Mouse (Mus musculus) myocyte (in vitro differentiated cells): ENCODE measurements at regions not wholly inside any gene's neighbourhood (a gene's known extent, or its start where the extent isn't known, plus 50 kb on each side); places are given as distances from the start of the nearest gene placed in this dataset.

Source experiments
- CEBPB ChIP-seq: IDR thresholded peaks from 2 replicates; pipeline ENCODE4 v1.6.1; 2011; ENCODE audit warnings: mild to moderate bottlenecking, moderate library complexity; ENCODE audit not compliant: poor library complexity, insufficient read depth, severe bottlenecking
- E2F4 ChIP-seq: IDR thresholded peaks from one replicate; pipeline ENCODE4 v1.6.1; 2011; ENCODE audit warnings: mild to moderate bottlenecking, control low read depth, moderate library complexity; ENCODE audit not compliant: insufficient read depth
- MAX ChIP-seq: IDR thresholded peaks from one replicate; pipeline ENCODE4 v1.6.1; 2011; ENCODE audit warnings: low read depth, mild to moderate bottlenecking, control low read depth
- MYOD1 ChIP-seq, 3 experiments: IDR thresholded peaks; one replicate each; pipeline ENCODE4 v1.6.1; 2011; ENCODE audit warnings: control low read depth in 2 of 3, low read depth in 2 of 3, mild to moderate bottlenecking in 2 of 3, moderate library complexity in 1 of 3; ENCODE audit not compliant: insufficient read length in 2 of 3, control insufficient read depth in 1 of 3
- MYOG ChIP-seq, 3 experiments: IDR thresholded peaks; one replicate each; pipeline ENCODE4 v1.6.1; 2011; ENCODE audit warnings: control low read depth in 2 of 3, low read depth in 2 of 3, mild to moderate bottlenecking in 2 of 3; ENCODE audit not compliant: insufficient read length in 2 of 3, control insufficient read depth in 1 of 3, insufficient read depth in 1 of 3
- POLR2A ChIP-seq: IDR thresholded peaks from one replicate; pipeline ENCODE4 v1.6.1; 2011; ENCODE audit warnings: low read depth, mild to moderate bottlenecking, control low read depth, moderate library complexity; ENCODE audit not compliant: insufficient read length
- POLR2AphosphoS2 ChIP-seq: IDR thresholded peaks from one replicate; pipeline ENCODE4 v1.6.1; 2011; ENCODE audit warnings: low read depth, control low read depth; ENCODE audit not compliant: insufficient read length
- SRF ChIP-seq: IDR thresholded peaks from one replicate; pipeline ENCODE4 v1.6.1; 2011; ENCODE audit warnings: low read depth; ENCODE audit not compliant: control insufficient read depth, insufficient read length
- TCF12 ChIP-seq: IDR thresholded peaks from one replicate; pipeline ENCODE4 v1.6.1; 2011; ENCODE audit warnings: mild to moderate bottlenecking, control low read depth; ENCODE audit not compliant: poor library complexity, insufficient read depth, severe bottlenecking
- TCF3 ChIP-seq: IDR thresholded peaks from one replicate; pipeline ENCODE4 v1.6.1; 2011; ENCODE audit warnings: low read depth, control low read depth; ENCODE audit not compliant: insufficient read length
- USF1 ChIP-seq: IDR thresholded peaks from one replicate; pipeline ENCODE4 v1.6.1; 2011; ENCODE audit warnings: low read depth, mild to moderate bottlenecking, control low read depth, moderate library complexity

- TF ChIP-seq MAX (no peak), E2F4 (no peak), USF1 (no peak), POLR2A (no peak), TCF12 (no peak), POLR2AphosphoS2 (no peak), CEBPB (no peak), MYOG (IDR thresholded peaks at IDR 0.05; ENCODE audit: control insufficient read depth in 1 of 3, insufficient read depth in 1 of 3, insufficient read length in 2 of 3, low read depth in 2 of 3) (no peak), MYOD1 (IDR thresholded peaks at IDR 0.05; ENCODE audit: control insufficient read depth in 1 of 3, insufficient read length in 2 of 3, low read depth in 2 of 3) (no peak), TCF3 (no peak), SRF (no peak)
Observed at GRCm38 (mm10) chr2:178629756-178630155, 199.4 kb downstream of the Cdh26 start.
